Mouse (Mus musculus) lung, embryonic 16.5 days (tissue): ENCODE measurements around the gene S100a4. TPM values are rescaled to one million over a fixed set of nuclear protein-coding genes. Genes with fewer than 3 reads are reported as not detected.

Experiments
- ATAC-seq: fragments of 200-750 bp; cut with Nextera tagmentation; 2 replicates; pipeline ENCODE4 v1.8.0; 2017; ENCODE audit warnings: low read depth, mild to moderate bottlenecking, moderate library complexity
- H3K27ac ChIP-seq: fragments of 300-500 bp; sonication (generic); 2 replicates; pipeline ENCODE4 v1.5.1; 2014; ENCODE audit warnings: mild to moderate bottlenecking, control low read depth, low read length
- H3K27me3 ChIP-seq: fragments of 300-500 bp; sonication (generic); 2 replicates; pipeline ENCODE4 v1.6.1; 2014; ENCODE audit warnings: low read depth, low read length, mixed read lengths; ENCODE audit not compliant: control insufficient read depth, insufficient read depth
- H3K36me3 ChIP-seq: fragments of 300-500 bp; sonication (generic); 2 replicates; pipeline ENCODE4 v1.6.1; 2014; ENCODE audit warnings: low read length; ENCODE audit not compliant: control insufficient read depth, insufficient read depth
- H3K4me1 ChIP-seq: fragments of 300-500 bp; sonication (generic); replicated peaks from 2 replicates; pipeline ENCODE4 v1.6.1; 2014; ENCODE audit warnings: low read length, mixed read lengths; ENCODE audit not compliant: control insufficient read depth, insufficient read depth
- H3K4me2 ChIP-seq: fragments of 300-500 bp; sonication (generic); 2 replicates; pipeline ENCODE4 v1.6.1; 2014; ENCODE audit warnings: low read depth, low read length, control low read depth
- H3K4me3 ChIP-seq: fragments of 300-500 bp; sonication (generic); 2 replicates; pipeline ENCODE4 v1.5.1; 2014; ENCODE audit warnings: mild to moderate bottlenecking, low read length, control low read depth
- H3K9ac ChIP-seq: fragments of 300-500 bp; sonication (generic); 2 replicates; pipeline ENCODE4 v1.6.1; 2014; ENCODE audit warnings: low read length, control low read depth
- H3K9me3 ChIP-seq: fragments of 300-500 bp; sonication (generic); 2 replicates; pipeline ENCODE4 v1.6.1; 2016; ENCODE audit warnings: low read length; ENCODE audit not compliant: control insufficient read depth
- WGBS: fragments of 180-500 bp; shearing (Covaris S2); extraction: QIAGEN DNeasy Blood & Tissue Kit; methylation state at CpG from one replicate; pipeline ENCODE4 v1.1.7; 2014; 5-methylcytosine and 5-hydroxymethylcytosine counted together
- polyA plus RNA-seq: library from polyadenylated mRNA; unstranded; fragments of >200 nt; fragmentation: Nextera tagmentation; extraction: Ambion mirVana; gene quantifications from 2 replicates; pipeline ENCODE4 v1.2.1, GENCODE M21; 2015

Gene S100a4
- polyA plus RNA-seq, 1 experiment from 2014 or later, result 12.1 TPM

- Histone ChIP-seq H3K9ac (no peak overlapping the region), H3K36me3 (no peaks in the 10 kb centered on the region), H3K4me1 (peaks cover 4% of the 10 kb centered on the region), H3K4me3 (no peak overlapping the region), H3K9me3 (no peaks in the 10 kb centered on the region), H3K27ac (peak overlapping the region; percentile 72), H3K27me3 (no peaks in the 10 kb centered on the region), H3K4me2 (no peak overlapping the region)
- ATAC-seq, result peak; percentile 51; the same call in 1 of the 2 replicates
- WGBS, result 30% methylated on average over 9 of the region's 9 CpGs
These were observed 22.9 kb downstream of the S100a4 start for GRCm38 (mm10) chr3:90626266-90627021.

DNA sequence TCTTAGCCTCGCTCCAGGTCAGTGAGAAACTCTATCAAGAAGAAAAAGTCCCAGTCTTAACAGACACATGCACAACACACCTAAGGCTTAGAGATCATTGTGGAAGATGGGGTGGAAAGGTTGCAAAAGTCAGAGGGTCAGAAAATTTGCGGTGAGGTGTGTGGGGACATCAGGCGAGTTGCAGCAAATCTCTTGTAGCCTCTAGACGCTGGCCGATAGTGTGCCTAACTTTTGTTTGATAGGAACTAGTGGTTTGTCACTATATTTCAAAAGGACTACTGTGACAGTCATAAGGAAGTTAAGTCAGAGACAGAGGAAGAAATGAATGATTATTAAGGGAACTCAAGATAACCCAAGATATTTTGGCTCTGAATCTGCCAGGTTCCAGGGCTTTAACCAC, 23.8 kb downstream of the S100a4 start:
- 80% methylated on average over 5 of the region's 5 CpGs for WGBS
- H3K4me3 ChIP-seq, result no peak overlapping the region
- peak overlapping the region; percentile 72 for H3K27ac ChIP-seq
- no peak overlapping the region for H3K9ac ChIP-seq
- H3K4me2 ChIP-seq, result no peak overlapping the region
- no peak for ATAC-seq
- no peaks in the 10 kb centered on the region for H3K9me3 ChIP-seq
- H3K36me3 ChIP-seq, result no peaks in the 10 kb centered on the region
- peaks cover 4% of the 10 kb centered on the region for H3K4me1 ChIP-seq
- H3K27me3 ChIP-seq, result no peaks in the 10 kb centered on the region

- Histone ChIP-seq H3K4me2 (no peak overlapping the region), H3K36me3 (no peaks in the 10 kb centered on the region), H3K27me3 (no peaks in the 10 kb centered on the region), H3K9me3 (no peaks in the 10 kb centered on the region), H3K9ac (no peak overlapping the region), H3K4me3 (no peak overlapping the region), H3K4me1 (peaks cover 4% of the 10 kb centered on the region), H3K27ac (no peak overlapping the region)
- 54% methylated on average over 4 of the region's 4 CpGs for WGBS
- no peak for ATAC-seq
These were observed 24.2 kb downstream of the S100a4 start for GRCm38 (mm10) chr3:90627807-90628206.

DNA sequence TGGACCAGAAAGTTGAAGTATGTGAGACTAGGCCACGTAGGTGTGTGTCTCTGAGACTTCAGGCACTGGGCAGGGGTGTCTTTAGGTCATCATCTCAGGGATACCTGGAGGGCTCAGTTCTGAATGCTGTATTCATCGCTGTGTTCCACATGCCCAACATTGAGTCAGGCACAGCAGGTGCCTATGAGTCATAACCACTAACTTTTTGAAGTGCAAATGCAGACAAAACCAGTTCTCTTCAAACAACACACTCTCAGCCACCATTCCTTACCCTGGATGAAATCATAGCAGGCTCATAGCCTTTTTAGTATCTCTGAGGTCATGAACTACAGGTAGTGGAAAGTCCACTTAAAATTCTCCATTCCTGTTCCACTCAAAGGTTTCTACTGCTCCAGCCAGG, 25.7 kb downstream of the S100a4 start:
- H3K9me3 ChIP-seq, result no peaks in the 10 kb centered on the region
- 61% methylated on average over 2 of the region's 2 CpGs for WGBS
- no peak overlapping the region for H3K4me2 ChIP-seq
- no peak overlapping the region for H3K9ac ChIP-seq
- H3K36me3 ChIP-seq, result no peaks in the 10 kb centered on the region
- no peaks in the 10 kb centered on the region; the same call in 1 of the 2 replicates for H3K4me1 ChIP-seq
- no peaks in the 10 kb centered on the region for H3K27me3 ChIP-seq
- no peak for ATAC-seq
- no peak overlapping the region for H3K27ac ChIP-seq
- no peak overlapping the region for H3K4me3 ChIP-seq

DNA sequence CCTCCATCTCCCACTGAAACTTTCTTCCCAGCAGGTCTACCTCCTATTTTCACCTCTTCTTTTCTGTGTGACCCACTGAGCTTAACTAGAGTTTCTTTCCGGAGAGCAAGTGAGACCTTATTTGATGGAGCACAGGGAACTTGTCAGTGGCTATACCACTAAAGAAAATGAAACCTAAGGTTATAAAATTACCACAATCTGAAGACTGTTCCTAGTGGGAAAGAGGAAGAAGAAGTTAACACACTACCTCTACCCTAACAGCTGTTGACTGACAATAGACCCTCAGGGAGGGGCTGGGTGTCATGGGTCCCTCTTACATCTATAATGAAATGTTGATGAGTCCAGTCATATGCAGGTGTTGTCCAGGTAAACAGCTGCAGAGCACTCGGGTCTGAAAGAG, 28.4 kb downstream of the S100a4 start:
- 70% methylated on average over 2 of the region's 2 CpGs for WGBS
- no peak overlapping the region for H3K27ac ChIP-seq
- no peaks in the 10 kb centered on the region for H3K27me3 ChIP-seq
- ATAC-seq, result no peak
- no peaks in the 10 kb centered on the region for H3K36me3 ChIP-seq
- H3K4me3 ChIP-seq, result no peak overlapping the region
- no peaks in the 10 kb centered on the region for H3K4me1 ChIP-seq
- no peaks in the 10 kb centered on the region for H3K9me3 ChIP-seq
- H3K9ac ChIP-seq, result no peak overlapping the region
- H3K4me2 ChIP-seq, result no peak overlapping the region

- 50% methylated on average over 1 of the region's 1 CpGs for WGBS
- no peak for ATAC-seq
- Histone ChIP-seq H3K4me2 (no peak overlapping the region), H3K9me3 (no peaks in the 10 kb centered on the region), H3K36me3 (no peaks in the 10 kb centered on the region), H3K9ac (no peak overlapping the region), H3K4me1 (no peaks in the 10 kb centered on the region), H3K27ac (no peak overlapping the region), H3K27me3 (no peaks in the 10 kb centered on the region), H3K4me3 (no peak overlapping the region)
These were observed 35.1 kb downstream of the S100a4 start for GRCm38 (mm10) chr3:90638511-90639275.

DNA sequence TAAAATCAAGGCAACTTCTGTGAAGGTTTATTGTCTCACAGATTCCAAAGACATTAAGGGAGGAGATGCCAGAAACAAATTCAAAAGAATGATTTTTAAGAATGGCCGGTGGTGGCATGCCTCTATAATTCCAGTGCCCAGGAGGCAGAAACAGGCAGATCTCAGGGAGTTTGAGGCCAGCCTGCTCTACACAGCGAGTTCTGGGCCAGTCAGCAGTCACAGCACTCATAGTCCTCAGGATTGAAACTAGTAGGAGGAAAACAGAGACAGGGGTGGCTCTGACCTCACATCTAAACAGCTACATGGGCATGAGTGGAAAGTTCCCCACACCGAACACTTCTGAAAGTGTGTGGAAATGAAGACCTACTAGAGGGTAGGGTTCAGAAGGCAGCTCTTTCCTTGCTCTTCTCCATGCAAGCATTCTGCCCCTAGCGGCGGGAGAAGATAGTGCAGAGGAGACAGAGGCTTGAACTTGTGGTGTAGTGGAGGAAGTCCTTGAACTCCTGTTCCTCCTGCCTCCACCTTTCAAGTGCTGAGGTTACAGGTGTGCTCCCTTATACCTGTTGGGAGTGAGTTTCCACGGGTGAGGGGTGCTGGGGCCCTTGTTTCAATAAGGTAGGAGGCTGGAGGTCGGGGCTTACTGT, 36.1 kb downstream of the S100a4 start:
- 51% methylated on average over 7 of the region's 7 CpGs for WGBS
- no peaks in the 10 kb centered on the region for H3K27me3 ChIP-seq
- no peak overlapping the region for H3K4me3 ChIP-seq
- no peak overlapping the region for H3K4me2 ChIP-seq
- H3K4me1 ChIP-seq, result no peaks in the 10 kb centered on the region
- H3K9ac ChIP-seq, result no peak overlapping the region
- no peak overlapping the region for H3K27ac ChIP-seq
- no peak for ATAC-seq
- H3K9me3 ChIP-seq, result no peaks in the 10 kb centered on the region
- H3K36me3 ChIP-seq, result no peaks in the 10 kb centered on the region

DNA sequence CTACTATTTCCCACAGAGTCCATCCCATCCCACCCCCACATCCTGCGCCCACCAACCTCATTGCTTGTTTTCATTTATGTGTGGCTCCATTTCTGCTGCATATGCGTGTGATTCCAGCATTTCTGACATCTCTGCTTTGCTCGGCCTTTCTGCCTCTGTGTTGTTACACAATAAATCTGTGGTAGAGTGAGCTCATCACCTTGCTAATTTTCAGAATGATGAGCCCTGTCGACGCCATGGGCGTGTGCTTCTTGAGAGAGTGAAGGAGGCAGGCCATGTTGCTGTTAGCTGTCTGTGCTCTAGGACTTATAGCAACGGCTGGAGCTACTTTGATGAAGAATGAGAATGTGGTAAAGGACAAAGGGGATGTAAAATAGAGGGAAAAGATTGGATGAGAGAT, 37.4 kb downstream of the S100a4 start:
- no peak overlapping the region for H3K4me2 ChIP-seq
- no peak overlapping the region for H3K9ac ChIP-seq
- no peak overlapping the region for H3K27ac ChIP-seq
- WGBS, result 73% methylated on average over 7 of the region's 7 CpGs
- no peak for ATAC-seq
- no peaks in the 10 kb centered on the region for H3K9me3 ChIP-seq
- no peaks in the 10 kb centered on the region for H3K4me1 ChIP-seq
- H3K4me3 ChIP-seq, result no peak overlapping the region
- no peaks in the 10 kb centered on the region for H3K27me3 ChIP-seq
- H3K36me3 ChIP-seq, result no peaks in the 10 kb centered on the region

GRCm38 (mm10) chr3:90644220-90644619, 40.6 kb downstream of the S100a4 start:
- H3K27me3 ChIP-seq, result no peaks in the 10 kb centered on the region
- no peaks in the 10 kb centered on the region for H3K4me1 ChIP-seq
- no peaks in the 10 kb centered on the region for H3K36me3 ChIP-seq
- no peak overlapping the region for H3K9ac ChIP-seq
- H3K9me3 ChIP-seq, result no peaks in the 10 kb centered on the region
- H3K4me3 ChIP-seq, result no peak overlapping the region
- no peak overlapping the region for H3K27ac ChIP-seq
- no peak overlapping the region for H3K4me2 ChIP-seq
- whole genome bisulfite sequencing, result 51% methylated on average over 3 of the region's 3 CpGs
- ATAC-seq, result no peak
